Mouse (Mus musculus) ES-Bruce4 (cell line): ENCODE measurements around the gene Zrsr1. TPM values are rescaled to one million over a fixed set of nuclear protein-coding genes. Genes with fewer than 3 reads are reported as not detected.
A peak's percentile ranks its signal among the peaks of the same experiment; 100 is the strongest.

Source experiments
- H3K27ac ChIP-seq: 2 replicates; pipeline ENCODE4 v1.5.1; 2012; ENCODE audit warnings: low read length, inconsistent platforms; ENCODE audit not compliant: insufficient read depth
- H3K27me3 ChIP-seq: 2 replicates; pipeline ENCODE4 v1.6.1; 2012; ENCODE audit warnings: mild to moderate bottlenecking, low read length, inconsistent platforms; ENCODE audit not compliant: control insufficient read depth, poor library complexity, insufficient read depth, severe bottlenecking
- H3K36me3 ChIP-seq: 2 replicates; pipeline ENCODE4 v1.6.1; 2012; ENCODE audit warnings: inconsistent platforms, mild to moderate bottlenecking, low read length, moderate library complexity; ENCODE audit not compliant: control insufficient read depth, poor library complexity, insufficient read depth, severe bottlenecking
- H3K4me1 ChIP-seq: one replicate; pipeline ENCODE4 v1.8.1; 2011; ENCODE audit warnings: low read length; ENCODE audit not compliant: control insufficient read depth, insufficient read depth
- H3K4me3 ChIP-seq: 2 replicates; pipeline ENCODE4 v1.5.1; 2011; ENCODE audit warnings: low read depth, mild to moderate bottlenecking, low read length
- H3K9ac ChIP-seq: 2 replicates; pipeline ENCODE4 v1.6.1; 2012; ENCODE audit warnings: low read depth, mild to moderate bottlenecking, inconsistent platforms; ENCODE audit not compliant: poor library complexity, severe bottlenecking
- H3K9me3 ChIP-seq: replicated peaks from 2 replicates; pipeline ENCODE4 v1.6.1; 2012; ENCODE audit warnings: mild to moderate bottlenecking, low read length, inconsistent platforms; ENCODE audit not compliant: control insufficient read depth, poor library complexity, insufficient read depth, severe bottlenecking
- CTCF ChIP-seq: IDR thresholded peaks from one replicate; pipeline ENCODE4 v1.8.1; 2011; ENCODE audit warnings: low read depth, low read length
- EP300 ChIP-seq: IDR thresholded peaks from 2 replicates; pipeline ENCODE4 v1.6.1; 2011; ENCODE audit warnings: low read depth, low read length; ENCODE audit not compliant: insufficient read depth
- POLR2A ChIP-seq: IDR thresholded peaks from one replicate; pipeline ENCODE4 v1.8.1; 2011; ENCODE audit warnings: low read length; ENCODE audit not compliant: insufficient read depth
- polyA plus RNA-seq: library from polyadenylated mRNA; stranded (reverse); fragments of >200 nt; gene quantifications from 2 replicates; pipeline ENCODE4 v1.2.4, GENCODE M21; 2011; ENCODE audit warnings: low read depth; ENCODE audit not compliant: missing spikeins, insufficient read depth, insufficient read length

The Zrsr1 gene
- polyA plus RNA-seq, 1 experiment = 21.1 TPM

GRCm38 (mm10) chr11:23008824-23009200 is 37.0 kb downstream of the Zrsr1 start:
- Histone ChIP-seq H3K27me3 (no peaks in the 10 kb centered on the region), H3K9me3 (no peaks in the 10 kb centered on the region), H3K4me1 (no peaks in the 10 kb centered on the region), H3K36me3 (peaks cover 19% of the 10 kb centered on the region), H3K27ac (no peak overlapping the region), H3K9ac (peak overlapping the region; percentile 71), H3K4me3 (no peak overlapping the region)
- TF ChIP-seq CTCF (no peak), POLR2A (no peak), EP300 (no peak)

- Histone ChIP-seq H3K4me3 (no peak overlapping the region), H3K36me3 (no peaks in the 10 kb centered on the region), H3K4me1 (no peaks in the 10 kb centered on the region), H3K9me3 (no peaks in the 10 kb centered on the region), H3K27ac (no peak overlapping the region), H3K27me3 (no peaks in the 10 kb centered on the region), H3K9ac (no peak overlapping the region)
- TF ChIP-seq CTCF (no peak), POLR2A (no peak)
Measured at GRCm38 (mm10) chr11:23013096-23013495, 41.3 kb downstream of the Zrsr1 start.

GRCm38 (mm10) chr11:23013580-23014294 is 41.9 kb downstream of the Zrsr1 start:
- H3K27ac ChIP-seq = no peak overlapping the region
- 0 out of 2 replicates have a peak, but pooled peaks cover 5% of the 10 kb centered on the region for H3K9me3 ChIP-seq
- no peak overlapping the region for H3K4me3 ChIP-seq
- H3K4me1 ChIP-seq = no peaks in the 10 kb centered on the region
- no peak overlapping the region for H3K9ac ChIP-seq
- H3K27me3 ChIP-seq = no peaks in the 10 kb centered on the region
- H3K36me3 ChIP-seq = no peaks in the 10 kb centered on the region
- TF ChIP-seq EP300 = no peak
- TF ChIP-seq CTCF = peak; percentile 84
- no peak for TF ChIP-seq POLR2A

- no peak for TF ChIP-seq CTCF
- TF ChIP-seq POLR2A = no peak
- no peak for TF ChIP-seq EP300
- Histone ChIP-seq H3K4me3 (no peak overlapping the region), H3K9me3 (0 out of 2 replicates have a peak, but pooled peaks cover 5% of the 10 kb centered on the region), H3K9ac (no peak overlapping the region), H3K27ac (no peak overlapping the region), H3K4me1 (no peaks in the 10 kb centered on the region), H3K27me3 (no peaks in the 10 kb centered on the region), H3K36me3 (no peaks in the 10 kb centered on the region)
Measured at GRCm38 (mm10) chr11:23014996-23015395, 43.2 kb downstream of the Zrsr1 start.

GRCm38 (mm10) chr11:23017943-23018342 is 46.1 kb downstream of the Zrsr1 start:
- no peak overlapping the region for H3K27ac ChIP-seq
- no peak overlapping the region for H3K4me3 ChIP-seq
- H3K36me3 ChIP-seq = no peaks in the 10 kb centered on the region
- 0 out of 2 replicates have a peak, but pooled peaks cover 5% of the 10 kb centered on the region for H3K9me3 ChIP-seq
- H3K9ac ChIP-seq = no peak overlapping the region
- TF ChIP-seq CTCF (no peak), EP300 (no peak), POLR2A (no peak)
- no peaks in the 10 kb centered on the region for H3K4me1 ChIP-seq
- no peaks in the 10 kb centered on the region for H3K27me3 ChIP-seq

- Histone ChIP-seq H3K36me3 (no peaks in the 10 kb centered on the region), H3K4me1 (no peaks in the 10 kb centered on the region), H3K4me3 (0 out of 2 replicates have a peak overlapping the region, but pooled peaks have one; percentile 5), H3K9me3 (0 out of 2 replicates have a peak, but pooled peaks cover 5% of the 10 kb centered on the region), H3K9ac (no peak overlapping the region), H3K27me3 (no peaks in the 10 kb centered on the region), H3K27ac (no peak overlapping the region)
- TF ChIP-seq EP300 = no peak
Measured at GRCm38 (mm10) chr11:23020116-23020770, 48.4 kb downstream of the Zrsr1 start.
